Mouse (Mus musculus): Measurements from ENCODE around the gene Gm29049. TPM values are rescaled to one million over a fixed set of nuclear protein-coding genes. Genes with fewer than 3 reads are reported as not detected.
"Not testable (repeated sequence)": the region's sequence is repeated elsewhere in the genome, so short reads cannot be mapped to it uniquely, and the experiment has no call there.

The Gm29049 gene
- polyA plus RNA-seq (2015; fragmentation: Nextera tagmentation; extraction: Ambion mirVana), result not detected in 2 replicates

DNA sequence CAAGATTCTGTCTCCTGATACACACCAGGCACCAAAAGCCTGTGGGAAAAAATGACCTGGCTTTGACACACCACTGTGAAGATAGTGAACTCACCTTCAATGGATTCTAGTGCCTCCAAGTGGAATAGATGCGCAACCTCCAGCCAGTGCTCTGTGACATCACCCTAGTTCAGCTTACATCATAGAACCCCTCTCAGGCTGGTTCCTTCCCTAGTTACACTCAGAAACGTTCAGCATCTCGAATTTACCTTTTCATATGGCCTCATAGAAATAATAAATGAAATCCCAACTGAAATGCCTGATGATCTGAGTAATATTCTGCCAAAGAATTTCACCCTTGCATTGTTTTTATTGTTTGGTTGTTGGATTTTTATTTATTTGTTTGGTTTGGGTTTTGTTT lies at the start of gene Gm29049:
Gene Gm29049, minus strand, starts transcription at position 101 of the 400 bp plus-strand sequence.
- H3K4me1 ChIP-seq (ENCODE audit: insufficient read depth, low read length); H3K27ac ChIP-seq (ENCODE audit: low read length); H3K9ac ChIP-seq (replicated peaks; ENCODE audit: low read length); H3K27me3 ChIP-seq (ENCODE audit: insufficient read depth, low read length); H3K4me2 ChIP-seq (replicated peaks; ENCODE audit: low read depth, low read length); H3K9me3 ChIP-seq (ENCODE audit: low read length); H3K4me3 ChIP-seq (ENCODE audit: low read length); ATAC-seq (ENCODE audit: low FRiP score, low TSS enrichment); H3K36me3 ChIP-seq (ENCODE audit: insufficient read depth, low read length): not testable (repeated sequence)
- no CpG with 5 or more reads among the region's 3 CpGs for WGBS

Other genes with a start within 250 kb of the Gm29049 start
- gene Gm20825, start 74.3 kb upstream of the Gm29049 start, polyA plus RNA-seq (2015; fragmentation: Nextera tagmentation; extraction: Ambion mirVana), result not detected in 2 replicates